Comparison of ENCODE assay signal across 8 mouse cellular contexts in the genomic region with DNA sequence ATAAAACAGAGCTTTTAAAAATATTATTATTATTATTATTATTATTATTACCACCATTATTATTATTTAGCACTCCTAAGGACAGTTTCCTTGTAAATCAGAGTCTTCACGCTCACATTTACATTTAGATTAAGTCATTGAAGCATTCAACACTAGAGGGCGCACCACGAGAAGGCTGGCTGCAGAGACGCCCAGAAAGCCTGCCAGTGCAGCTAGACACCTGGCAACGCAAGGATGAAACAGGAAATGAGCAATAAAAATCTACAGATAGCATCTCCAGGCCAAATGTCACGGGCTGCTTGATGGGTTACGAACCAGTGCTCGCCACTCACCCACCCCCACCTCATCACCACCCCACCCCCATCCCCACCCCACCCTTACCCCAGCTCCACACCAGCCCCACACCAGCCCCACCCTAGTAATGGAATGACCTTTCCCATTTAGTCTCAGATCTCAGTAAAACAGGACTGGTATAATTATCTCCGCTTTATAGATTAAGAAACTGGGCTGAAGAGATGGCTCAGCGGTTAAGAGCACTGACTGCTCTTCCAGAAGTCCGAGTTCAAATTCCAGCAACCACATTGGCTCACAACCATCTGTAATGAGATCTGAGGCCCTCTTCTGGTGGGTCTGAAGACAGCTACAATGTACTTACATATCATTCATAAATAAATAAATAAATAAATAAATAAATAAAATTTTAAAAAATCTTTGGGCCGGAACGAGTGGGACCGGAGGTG. TPM values are rescaled to one million over a fixed set of nuclear protein-coding genes. Genes with fewer than 3 reads are reported as not detected.
A peak's percentile ranks its signal among the peaks of the same experiment; 100 is the strongest.
DNase-seq lines count a peak whose midpoint lies in the region; ATAC-seq and TF ChIP-seq lines count a peak whose summit lies in the region.

No protein-coding gene starts in this region.

- H3K4me3 ChIP-seq in embryonic facial prominence, embryonic 11.5 days (ENCODE audit: low read depth, low read length), result no peak overlapping the region
- H3K4me3 ChIP-seq in limb, embryonic 14.5 days (replicated peaks; ENCODE audit: low read length), result no peak overlapping the region
- no peak overlapping the region for H3K4me3 ChIP-seq in neural tube, embryonic 12.5 days

- H3K4me2 ChIP-seq in embryonic facial prominence, embryonic 11.5 days (ENCODE audit: low read depth, low read length), result no peak overlapping the region
- no peak overlapping the region for H3K4me2 ChIP-seq in limb, embryonic 14.5 days (replicated peaks; ENCODE audit: low read depth, low read length, severe bottlenecking)
- no peak overlapping the region; the same call in 1 of the 2 replicates for H3K4me2 ChIP-seq in neural tube, embryonic 12.5 days (replicated peaks)

- H3K27ac ChIP-seq in embryonic facial prominence, embryonic 11.5 days (replicated peaks; ENCODE audit: low read depth, low read length), result no peak overlapping the region
- H3K27ac ChIP-seq in limb, embryonic 14.5 days (replicated peaks; ENCODE audit: low read depth, low read length), result no peak overlapping the region
- no peak overlapping the region for H3K27ac ChIP-seq in neural tube, embryonic 12.5 days

- peak; percentile 96 for DNase-seq in CD4-positive, CD25-positive, alpha-beta regulatory T cell, adult 2 months (ENCODE audit: low read depth, low spot score)
- DNase-seq in adrenal gland, postnatal 36 days, result peak; percentile 77 to 84
- DNase-seq in embryonic facial prominence, embryonic 11.5 days (ENCODE audit: low spot score), result peak; percentile 93
- peak; percentile 29 to 72 for DNase-seq in heart, adult 9 months (ENCODE audit: low spot score in 2 of 2)
- peak; percentile 85 for DNase-seq in kidney, adult 9 months
- peak; percentile 90 for DNase-seq in limb, embryonic 14.5 days (ENCODE audit: low spot score)
- DNase-seq in telencephalon, adult 2 months (ENCODE audit: low read depth, low spot score), result peak; percentile 69

- no peaks in the 10 kb centered on the region for H3K27me3 ChIP-seq in embryonic facial prominence, embryonic 11.5 days (ENCODE audit: control insufficient read depth, insufficient read depth, low read length)
- H3K27me3 ChIP-seq in limb, embryonic 14.5 days (ENCODE audit: control insufficient read depth, insufficient read depth, low read length), result no peaks in the 10 kb centered on the region
- no peaks in the 10 kb centered on the region for H3K27me3 ChIP-seq in neural tube, embryonic 12.5 days (replicated peaks)

- ATAC-seq in embryonic facial prominence, embryonic 11.5 days (replicated peaks; ENCODE audit: insufficient number of reproducible peaks, low FRiP score, low TSS enrichment, low read depth), result no peak
- peak; percentile 68 for ATAC-seq in limb, embryonic 14.5 days (ENCODE audit: low FRiP score, low read depth)
- ATAC-seq in neural tube, embryonic 12.5 days (ENCODE audit: low FRiP score, low read depth), result peak; percentile 54

- H3K4me1 ChIP-seq in embryonic facial prominence, embryonic 11.5 days (ENCODE audit: control insufficient read depth, insufficient read depth, low read length), result no peaks in the 10 kb centered on the region
- H3K4me1 ChIP-seq in limb, embryonic 14.5 days (ENCODE audit: control insufficient read depth, insufficient read depth, low read length), result peaks cover 5% of the 10 kb centered on the region; the same call in 1 of the 2 replicates
- H3K4me1 ChIP-seq in neural tube, embryonic 12.5 days, result peaks cover 14% of the 10 kb centered on the region; the same call in 1 of the 2 replicates

- no peaks in the 10 kb centered on the region for H3K36me3 ChIP-seq in embryonic facial prominence, embryonic 11.5 days (replicated peaks; ENCODE audit: control insufficient read depth, insufficient read depth, low read depth, low read length)
- no peaks in the 10 kb centered on the region for H3K36me3 ChIP-seq in limb, embryonic 14.5 days (ENCODE audit: control insufficient read depth, insufficient read depth, low read length)
- H3K36me3 ChIP-seq in neural tube, embryonic 12.5 days, result no peaks in the 10 kb centered on the region

- H3K9ac ChIP-seq in embryonic facial prominence, embryonic 11.5 days (replicated peaks; ENCODE audit: low read length), result no peak overlapping the region
- H3K9ac ChIP-seq in limb, embryonic 14.5 days (ENCODE audit: low read depth, low read length, severe bottlenecking), result no peak overlapping the region
- no peak overlapping the region for H3K9ac ChIP-seq in neural tube, embryonic 12.5 days

- no peak for TF ChIP-seq POLR2A in limb, embryonic 14.5 days (IDR thresholded peaks at IDR 0.05; ENCODE audit: borderline replicate concordance, extremely low read depth, insufficient read depth, insufficient read length)

- WGBS in embryonic facial prominence, embryonic 11.5 days, result 28% methylated on average over 14 of the region's 14 CpGs
- 24% methylated on average over 14 of the region's 14 CpGs for WGBS in limb, embryonic 14.5 days
- 34% methylated on average over 14 of the region's 14 CpGs for WGBS in neural tube, embryonic 12.5 days

- no peaks in the 10 kb centered on the region for H3K9me3 ChIP-seq in embryonic facial prominence, embryonic 11.5 days (replicated peaks; ENCODE audit: control insufficient read depth, low read length)
- no peaks in the 10 kb centered on the region for H3K9me3 ChIP-seq in limb, embryonic 14.5 days (ENCODE audit: control insufficient read depth, low read length)
- H3K9me3 ChIP-seq in neural tube, embryonic 12.5 days, result no peaks in the 10 kb centered on the region

RNA-seq across cellular contexts. Expression of a gene that starts 14.7 kb away (rescaled TPM):
- total RNA-seq in adrenal gland, postnatal 36 days (2021), result 100 to 1,000 TPM in 1 of 2 experiments, 10 to 100 TPM in 1; 97.8 to 115 TPM
- 22.9 and 23.1 TPM in 2 replicates for polyA plus RNA-seq in embryonic facial prominence, embryonic 11.5 days (2014; fragmentation: Nextera tagmentation; extraction: Ambion mirVana)
- 8.1 and 8.2 TPM in 2 replicates for polyA plus RNA-seq in limb, embryonic 14.5 days (2012; rRNA removed)
- 13.4 and 15.3 TPM in 2 replicates for polyA plus RNA-seq in limb, embryonic 14.5 days (2014; fragmentation: Nextera tagmentation; extraction: Ambion mirVana)
- polyA plus RNA-seq in neural tube, embryonic 12.5 days (2016; fragmentation: Nextera tagmentation; extraction: Ambion mirVana), result 37.1 and 39.3 TPM in 2 replicates
